Mouse (Mus musculus): ENCODE measurements around the gene Tmem178.
A peak's percentile ranks its signal among the peaks of the same experiment; 100 is the strongest.
"Not testable (repeated sequence)": the region's sequence is repeated elsewhere in the genome, so short reads cannot be mapped to it uniquely, and the experiment has no call there.

Gene Tmem178

GRCm38 (mm10) chr17:80945510-80945909 lies 1.1 kb downstream of the Tmem178 start:
- DNase-seq (ENCODE audit: low spot score), result not testable (repeated sequence)

DNA sequence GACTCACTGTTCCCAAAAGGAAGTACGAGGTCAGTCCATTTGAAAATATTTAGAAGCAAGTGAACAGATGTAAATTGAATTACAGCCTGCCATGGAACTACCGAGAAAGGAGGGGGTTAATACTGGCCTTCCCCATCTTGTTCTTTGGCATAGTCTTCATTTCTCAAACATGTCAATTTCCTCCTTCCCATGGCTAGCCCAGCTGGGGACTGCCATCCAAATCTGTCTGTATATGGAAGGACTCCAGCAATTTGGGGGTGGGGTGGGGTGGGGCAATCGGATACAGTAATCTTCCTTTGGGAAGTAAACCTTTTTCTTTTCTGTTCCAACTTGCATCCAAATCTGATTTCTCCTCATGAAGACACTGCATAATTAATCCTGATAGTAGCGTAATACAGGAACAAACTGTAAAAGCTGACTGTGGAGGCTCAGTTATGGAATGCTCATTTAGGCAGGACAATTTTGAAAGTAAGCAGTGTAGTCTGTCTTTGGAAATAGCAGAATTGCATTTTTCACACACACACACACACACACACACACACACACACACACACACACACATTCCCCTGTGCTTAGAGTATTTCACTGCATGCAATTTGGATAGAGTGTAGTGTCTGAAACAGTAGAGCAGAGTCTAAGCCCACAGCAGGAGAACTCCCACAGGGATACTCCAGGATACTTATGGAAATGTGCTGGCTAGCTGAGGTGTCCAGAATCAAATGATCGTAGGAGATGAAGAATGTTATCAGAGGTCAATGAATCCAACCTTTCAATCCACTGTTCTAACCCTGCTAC lies 1.9 kb downstream of the Tmem178 start:
- DNase-seq (ENCODE audit: low spot score), result no peak

DNA sequence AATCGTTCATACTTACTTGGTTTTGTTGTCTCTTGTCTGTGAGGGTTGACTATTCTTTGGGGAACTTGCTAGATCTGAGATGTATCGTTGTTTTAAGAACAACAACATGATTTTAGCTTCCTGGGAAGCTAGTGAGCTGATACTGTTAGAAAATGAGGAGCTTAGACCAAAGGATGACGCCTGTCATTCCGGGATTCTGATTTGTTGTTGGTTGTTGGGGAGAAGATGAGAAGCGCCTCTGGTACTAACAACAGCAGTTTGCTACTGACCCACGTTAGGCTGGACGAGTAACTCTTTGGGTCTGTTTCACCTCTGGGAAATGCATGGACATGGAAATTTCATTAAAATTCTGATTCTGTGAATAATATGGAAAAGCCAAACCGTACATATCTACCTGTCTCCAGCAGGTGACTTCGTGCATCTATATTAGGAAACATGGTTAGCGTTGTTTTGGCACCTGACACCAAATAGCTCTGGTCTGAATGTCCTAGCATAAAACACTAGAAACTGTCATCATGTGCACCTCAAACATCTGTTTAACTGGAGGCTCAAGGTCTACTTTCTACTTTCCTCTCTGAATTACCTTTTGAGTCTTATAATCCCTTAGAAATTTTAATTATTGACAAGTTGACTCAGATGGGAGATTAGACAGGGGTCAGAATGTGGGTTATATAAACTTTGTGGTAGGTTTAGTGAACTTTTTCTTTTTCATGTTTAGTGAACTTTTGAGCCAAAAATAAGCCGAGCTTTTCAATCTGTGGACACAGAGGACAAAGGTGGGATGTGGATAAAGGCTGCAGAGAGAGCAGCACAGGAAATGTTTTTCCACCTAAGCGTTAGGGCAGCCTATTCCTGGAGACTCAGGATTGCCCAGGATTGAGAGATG lies 2.9 kb downstream of the Tmem178 start:
- no peak for DNase-seq (ENCODE audit: low spot score)

GRCm38 (mm10) chr17:80949382-80949781 lies 5.0 kb downstream of the Tmem178 start:
- no peak for DNase-seq (ENCODE audit: low spot score)

GRCm38 (mm10) chr17:80949895-80950294 lies 5.5 kb downstream of the Tmem178 start:
- DNase-seq (ENCODE audit: low spot score), result no peak

GRCm38 (mm10) chr17:80952305-80952704 lies 7.9 kb downstream of the Tmem178 start:
- no peak for DNase-seq (ENCODE audit: low spot score)

GRCm38 (mm10) chr17:80955415-80955814 lies 11.0 kb downstream of the Tmem178 start:
- DNase-seq (ENCODE audit: low spot score), result no peak

- no peak for DNase-seq (ENCODE audit: low spot score)
Measured at GRCm38 (mm10) chr17:80955998-80956811, 11.8 kb downstream of the Tmem178 start.

DNA sequence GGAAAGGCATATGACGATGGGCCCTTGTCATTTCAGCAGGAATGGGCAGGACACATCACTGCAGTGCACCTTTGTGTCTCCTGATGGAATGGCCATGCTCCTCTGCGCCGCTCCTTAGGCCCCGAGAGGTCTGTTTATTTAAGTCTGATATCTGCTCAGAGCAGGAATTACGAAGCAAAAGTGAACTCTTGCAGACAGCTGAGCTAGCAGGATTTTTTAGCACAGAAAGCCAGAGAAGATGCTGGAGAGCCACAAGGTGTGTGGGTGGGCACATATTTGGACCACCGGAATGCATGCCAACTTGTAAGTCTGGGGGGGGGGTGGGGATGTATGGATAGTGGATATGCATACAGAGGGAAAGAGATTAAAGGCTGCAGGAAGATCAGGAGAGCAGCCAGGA lies 13.9 kb downstream of the Tmem178 start:
- DNase-seq (ENCODE audit: low spot score), result no peak

GRCm38 (mm10) chr17:80959840-80960239 lies 15.4 kb downstream of the Tmem178 start:
- DNase-seq (ENCODE audit: low spot score), result no peak

DNA sequence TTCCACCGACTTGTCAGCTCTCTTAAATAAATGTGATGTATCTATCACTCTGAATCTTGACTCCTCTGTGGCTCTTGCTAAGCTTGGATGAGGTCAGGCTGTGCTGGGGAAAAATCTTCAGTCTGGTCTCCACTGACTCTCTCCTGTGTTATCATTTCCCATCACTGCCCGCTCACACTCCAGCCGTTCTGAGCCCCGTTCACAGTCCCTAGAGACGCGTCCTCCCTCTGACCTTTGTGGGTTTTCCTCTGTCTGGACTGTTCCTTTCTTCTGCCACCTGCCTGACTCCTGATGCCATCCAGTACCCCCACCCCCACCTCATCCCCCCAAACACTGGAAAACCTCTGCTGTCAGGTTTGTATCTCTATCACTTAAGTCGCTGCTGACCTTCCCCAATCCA lies 23.0 kb downstream of the Tmem178 start:
- peak; percentile 57 for DNase-seq (ENCODE audit: low spot score)

DNA sequence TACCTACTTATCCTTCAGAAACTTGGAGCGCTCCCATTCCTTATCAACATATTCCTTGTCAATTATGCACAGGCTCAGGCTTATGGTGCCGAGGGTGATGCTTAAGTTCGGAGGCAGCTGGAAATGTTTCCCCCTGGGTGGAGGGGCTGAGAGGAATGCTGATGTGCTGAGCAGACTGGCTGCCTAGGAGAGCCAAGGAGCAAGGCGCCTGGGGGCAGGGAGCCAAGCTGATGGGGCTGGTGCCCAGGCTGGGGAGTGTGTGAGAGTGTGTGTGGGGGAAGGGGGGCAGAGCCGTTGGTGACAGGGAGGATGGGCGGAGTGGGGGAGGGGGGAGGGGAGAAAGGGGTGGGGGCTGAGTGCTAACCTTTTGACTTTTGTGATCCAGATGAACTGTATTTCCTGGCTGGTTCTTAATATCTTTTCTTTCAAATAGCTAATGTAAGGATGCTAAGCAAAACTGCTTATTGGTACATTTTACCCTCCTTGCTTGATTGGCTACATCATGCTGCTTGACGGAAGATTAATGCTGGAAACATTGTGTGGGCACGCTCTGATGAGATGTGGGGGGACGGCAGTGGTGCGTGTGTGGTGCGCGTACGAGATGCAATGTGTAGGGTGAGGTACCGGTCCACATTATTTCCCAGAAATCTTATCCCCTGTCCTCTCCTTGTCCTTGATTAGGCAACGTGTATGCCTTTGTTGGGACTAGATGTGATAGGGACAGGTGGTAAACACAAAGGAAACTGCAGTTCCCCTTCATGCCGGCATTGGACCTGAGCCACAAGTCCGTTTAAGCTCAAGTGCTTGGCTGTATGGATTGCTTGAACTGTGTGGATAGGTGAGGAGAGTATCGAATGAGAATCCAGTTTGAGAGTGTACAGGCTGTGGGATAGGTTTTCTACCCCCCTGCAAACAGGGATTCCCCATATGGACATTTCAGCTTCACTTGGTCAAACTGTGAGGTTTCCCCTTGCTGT lies 25.5 kb downstream of the Tmem178 start:
- DNase-seq (ENCODE audit: low spot score), result peak; percentile 59

- no peak for DNase-seq (ENCODE audit: low spot score)
Measured at GRCm38 (mm10) chr17:80970716-80971115, 26.3 kb downstream of the Tmem178 start.

DNA sequence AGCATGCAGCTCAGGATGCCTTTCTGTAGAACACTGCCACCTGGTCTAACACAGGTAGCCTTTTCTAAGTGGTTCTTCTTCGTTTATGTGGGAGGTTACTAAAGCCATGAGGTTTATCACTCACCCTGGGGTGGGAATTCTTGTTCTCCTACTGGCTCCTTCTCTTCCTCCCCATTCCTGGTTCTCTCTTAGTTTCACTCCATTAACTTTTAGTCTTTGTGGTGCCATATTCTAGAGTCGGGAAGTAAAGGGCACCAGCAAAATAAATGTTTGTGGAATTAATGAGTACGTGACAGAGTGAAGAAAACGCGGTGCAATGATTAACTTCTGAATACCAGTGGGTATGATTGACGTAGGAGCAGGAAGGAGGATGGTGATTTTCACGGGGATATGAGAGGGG lies 28.5 kb downstream of the Tmem178 start:
- DNase-seq (ENCODE audit: low spot score), result no peak

GRCm38 (mm10) chr17:80977245-80977644 lies 32.8 kb downstream of the Tmem178 start:
- DNase-seq (ENCODE audit: low spot score), result no peak

DNA sequence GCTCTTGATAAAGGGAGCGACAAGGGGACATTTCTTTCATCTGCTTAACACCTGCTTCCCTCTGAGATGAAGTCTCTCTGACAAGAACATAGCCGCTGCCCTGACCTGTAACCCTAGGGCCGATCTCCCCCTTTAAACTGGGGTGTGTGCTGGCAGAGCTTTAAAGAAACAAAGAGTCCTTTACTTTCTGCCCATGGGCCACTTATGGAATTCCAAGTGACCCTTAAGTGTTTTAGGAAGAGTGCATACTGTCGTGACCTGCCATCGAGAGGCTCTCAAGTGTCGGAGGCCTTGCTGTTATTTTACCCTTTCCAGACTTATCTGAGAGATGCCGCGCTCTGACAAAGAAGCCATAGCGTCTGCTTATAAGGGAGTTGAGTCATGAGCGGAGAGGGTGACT lies 35.7 kb downstream of the Tmem178 start:
- DNase-seq (ENCODE audit: low spot score), result no peak

- DNase-seq (ENCODE audit: low spot score), result no peak
Measured at GRCm38 (mm10) chr17:80981721-80982411, 37.4 kb downstream of the Tmem178 start.

- peak; percentile 86 for DNase-seq (ENCODE audit: low spot score)
Measured at GRCm38 (mm10) chr17:80982412-80982787, 38.0 kb downstream of the Tmem178 start.

DNA sequence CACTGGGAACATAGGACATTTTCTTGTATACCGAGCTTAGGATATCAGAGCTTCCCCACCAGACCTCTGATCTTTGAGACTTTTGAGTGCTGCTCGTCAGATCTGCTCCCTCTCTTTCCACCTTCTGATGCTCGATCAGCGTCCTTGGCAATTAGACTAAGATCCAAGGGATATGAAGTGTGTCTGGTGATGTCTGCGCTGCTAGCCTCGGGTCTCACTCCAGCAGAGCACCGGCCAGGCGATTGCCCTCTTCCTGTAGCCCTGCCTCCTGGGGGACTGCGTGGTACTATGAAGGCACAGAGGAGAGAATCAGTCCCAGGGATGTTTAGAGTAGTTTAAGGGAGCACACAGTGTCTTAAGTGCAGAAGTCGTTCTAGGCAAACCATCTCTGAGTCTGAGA lies 38.5 kb downstream of the Tmem178 start:
- no peak for DNase-seq (ENCODE audit: low spot score)

GRCm38 (mm10) chr17:80991535-80992127 lies 47.2 kb downstream of the Tmem178 start:
- no peak for DNase-seq (ENCODE audit: low spot score)

Data from embryo, embryonic 10.5 days (tissue).